Mouse (Mus musculus): ENCODE data around the gene Tmc7.

GRCm38 (mm10) chr7:118599954-118600631, 15.6 kb upstream of the Tmc7 start:
- no peak for TF ChIP-seq CTCF (IDR thresholded peaks at IDR 0.05)
- TF ChIP-seq EP300 (IDR thresholded peaks at IDR 0.05; ENCODE audit: insufficient read depth, low read depth, low read length) = no peak

All from heart, adult 2 months (tissue).